Mouse (Mus musculus) G1E (cell line): ENCODE data around the gene Igfbp1. TPM values are rescaled to one million over a fixed set of nuclear protein-coding genes. Genes with fewer than 3 reads are reported as not detected.

ENCODE experiments used
- ATAC-seq: 2 replicates; pipeline ENCODE4 v1.8.0; 2016; ENCODE audit warnings: mild to moderate bottlenecking; ENCODE audit not compliant: insufficient number of reproducible peaks, poor library complexity, low FRiP score, severe bottlenecking; ENCODE audit errors: extremely low read depth
- DNase-seq: peaks from one replicate; pipeline ENCODE4 v3.0.0; 2012; ENCODE audit warnings: low spot score
- H3K27me3 ChIP-seq: 2 replicates; pipeline ENCODE4 v1.6.1; 2012; ENCODE audit warnings: mild to moderate bottlenecking, low read length, inconsistent platforms; ENCODE audit not compliant: insufficient read depth
- H3K36me3 ChIP-seq: replicated peaks from 2 replicates; pipeline ENCODE3; 2012; ENCODE audit warnings: mild to moderate bottlenecking, inconsistent platforms
- H3K4me1 ChIP-seq: 2 replicates; pipeline ENCODE4 v1.6.1; 2012; ENCODE audit warnings: low read depth, low read length, inconsistent platforms, mixed read lengths; ENCODE audit not compliant: insufficient read depth
- H3K4me3 ChIP-seq: 2 replicates; pipeline ENCODE4 v1.5.1; 2012; ENCODE audit warnings: low read depth, mild to moderate bottlenecking, inconsistent platforms, low read length, moderate library complexity, mixed read lengths
- H3K9me3 ChIP-seq: replicated peaks from 2 replicates; pipeline ENCODE4 v1.6.1; 2012; ENCODE audit warnings: inconsistent platforms
- CTCF ChIP-seq: IDR thresholded peaks from 2 replicates; pipeline ENCODE4 v1.5.1; 2012; ENCODE audit warnings: low read depth, low read length, inconsistent platforms, mixed read lengths
- GATA1 ChIP-seq: IDR thresholded peaks from 2 replicates; pipeline ENCODE4 v1.6.1; 2012; ENCODE audit warnings: borderline replicate concordance, low read length, inconsistent platforms, mixed read lengths
- GATA2 ChIP-seq: IDR thresholded peaks from 2 replicates; pipeline ENCODE4 v1.6.1; 2012; ENCODE audit warnings: low read depth, low read length, inconsistent platforms, borderline replicate concordance
- POLR2AphosphoS5 ChIP-seq: IDR thresholded peaks from 2 replicates; pipeline ENCODE4 v1.6.1; 2012; ENCODE audit warnings: low read depth, low read length, inconsistent platforms; ENCODE audit not compliant: insufficient replicate concordance
- TAL1 ChIP-seq: conservative IDR thresholded peaks from 2 replicates; pipeline ENCODE4 v1.6.1; 2012; ENCODE audit warnings: low read depth, low read length, inconsistent platforms, mixed read lengths
- polyA plus RNA-seq: library from polyadenylated mRNA; stranded (reverse); fragments of >175 nt; gene quantifications from 2 replicates; pipeline ENCODE4 v1.2.3, GENCODE M21; 2012
- total RNA-seq, 2 experiments: library from RNA; stranded (forward) in 1 of 2; stranded (reverse) in 1 of 2; fragments of 200-1000 nt in 1 of 2; fragments of >200 nt in 1 of 2; fragmentation: Nextera tagmentation in 1 of 2; gene quantifications; 2 replicates each; pipeline ENCODE4 v1.2.3; 2014 to 2017

The Igfbp1 gene
- total and polyA plus RNA-seq, 3 experiments: 0.27 TPM; not detected in 2

DNA sequence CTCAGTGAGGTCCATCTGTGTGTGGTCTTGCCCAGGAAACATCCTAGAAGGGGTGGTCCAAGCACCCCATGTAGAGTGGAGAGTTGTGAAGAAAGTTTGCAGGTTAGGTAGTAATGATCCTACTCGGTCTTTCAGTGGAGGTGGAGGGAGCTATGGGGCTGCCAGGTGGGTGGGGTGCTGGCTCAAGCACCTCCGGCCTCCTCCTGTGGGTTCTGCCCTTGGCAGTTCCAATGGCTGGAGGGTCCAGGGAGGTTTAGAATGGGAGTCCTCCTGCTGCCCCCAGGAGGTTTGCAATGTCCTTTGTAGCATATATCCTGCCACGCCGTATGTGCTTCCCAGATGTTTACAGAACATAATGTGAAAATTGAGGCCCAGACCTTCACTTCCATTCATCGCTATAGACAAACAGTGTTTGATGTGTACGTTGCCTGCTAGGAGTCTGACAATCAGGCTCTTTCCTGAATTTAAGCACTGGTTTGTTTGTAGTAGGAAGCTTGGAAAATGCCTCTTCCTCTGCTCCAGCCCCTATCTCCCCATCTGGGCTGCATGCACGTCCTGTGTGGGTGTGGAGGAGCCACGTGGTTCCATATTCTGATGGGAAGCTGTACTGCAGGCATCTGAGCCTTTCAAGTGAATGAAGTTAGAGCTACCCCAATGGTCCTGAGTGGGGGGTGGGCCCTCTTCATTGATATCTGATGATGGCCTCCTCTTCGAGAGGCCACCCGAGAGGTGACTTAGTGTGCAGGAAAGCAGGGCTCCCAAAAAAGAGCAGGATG, 1.1 kb downstream of the Igfbp1 start:
- no peak overlapping the region for H3K4me3 ChIP-seq
- ATAC-seq (no peak), DNase-seq (no peak)
- no peaks in the 10 kb centered on the region for H3K36me3 ChIP-seq
- 0 out of 2 replicates have a peak, but pooled peaks cover 2% of the 10 kb centered on the region for H3K27me3 ChIP-seq
- peaks cover 32% of the 10 kb centered on the region for H3K9me3 ChIP-seq
- H3K4me1 ChIP-seq: no peaks in the 10 kb centered on the region
- TF ChIP-seq POLR2AphosphoS5 (no peak), GATA2 (no peak), CTCF (no peak), TAL1 (no peak), GATA1 (no peak)

DNA sequence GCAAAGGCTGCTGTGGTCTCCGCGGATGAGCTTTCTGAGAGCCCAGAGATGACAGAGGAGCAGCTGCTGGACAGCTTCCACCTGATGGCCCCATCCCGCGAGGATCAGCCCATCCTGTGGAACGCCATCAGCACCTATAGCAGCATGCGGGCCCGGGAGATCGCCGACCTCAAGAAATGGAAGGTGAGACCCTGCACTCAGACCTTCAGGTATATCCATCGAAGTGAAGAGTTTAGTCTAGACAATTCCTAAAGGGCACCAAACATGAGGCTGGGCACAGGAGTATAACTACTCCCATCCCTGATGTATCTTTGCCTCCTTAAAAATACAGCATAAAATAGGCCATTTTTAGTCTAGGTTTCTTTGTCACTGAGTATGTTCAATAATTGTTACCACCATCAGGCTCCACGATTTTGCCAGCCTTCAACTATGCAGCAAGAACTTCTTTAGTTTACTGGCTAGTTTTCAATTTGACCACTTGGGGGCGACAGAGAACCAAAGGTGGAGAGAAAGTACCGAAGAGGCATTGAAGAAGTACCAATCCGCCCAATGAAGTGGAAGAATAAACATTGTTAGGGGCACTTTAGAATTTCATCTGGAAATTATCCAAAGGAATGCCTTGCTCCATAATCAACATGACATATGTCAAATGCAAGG, 2.3 kb downstream of the Igfbp1 start:
- 0 out of 2 replicates have a peak, but pooled peaks cover 2% of the 10 kb centered on the region for H3K27me3 ChIP-seq
- no peaks in the 10 kb centered on the region for H3K36me3 ChIP-seq
- no peaks in the 10 kb centered on the region for H3K4me1 ChIP-seq
- TF ChIP-seq GATA2 (no peak), TAL1 (no peak), POLR2AphosphoS5 (no peak), CTCF (no peak; the same call in 1 of the 2 replicates), GATA1 (no peak)
- H3K9me3 ChIP-seq: peaks cover 28% of the 10 kb centered on the region
- DNase-seq (no peak), ATAC-seq (no peak)
- H3K4me3 ChIP-seq: no peak overlapping the region

DNA sequence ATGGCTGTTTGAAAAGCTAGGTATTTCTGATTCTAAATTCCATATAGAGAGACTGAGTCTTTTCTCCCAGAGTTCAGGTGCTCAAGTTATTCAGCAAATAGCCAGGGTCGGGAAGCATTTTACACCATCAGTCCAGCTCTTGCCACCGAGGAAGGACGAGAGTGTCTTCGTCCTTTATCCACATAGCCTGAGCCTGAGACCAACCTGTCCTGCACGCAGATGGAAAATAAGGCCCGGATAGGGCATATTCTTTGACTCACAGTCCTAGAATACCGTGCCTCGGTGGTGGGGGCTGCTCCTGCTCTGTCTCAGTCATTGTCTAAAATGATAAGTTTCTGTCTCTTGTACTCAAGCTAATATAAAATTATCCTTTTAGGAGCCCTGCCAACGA, 2.8 kb downstream of the Igfbp1 start:
- DNase-seq (no peak), ATAC-seq (no peak)
- no peaks in the 10 kb centered on the region for H3K4me1 ChIP-seq
- 0 out of 2 replicates have a peak, but pooled peaks cover 2% of the 10 kb centered on the region for H3K27me3 ChIP-seq
- peaks cover 27% of the 10 kb centered on the region for H3K9me3 ChIP-seq
- no peak for TF ChIP-seq CTCF
- no peak for TF ChIP-seq TAL1
- no peak for TF ChIP-seq GATA1
- no peak for TF ChIP-seq GATA2
- TF ChIP-seq POLR2AphosphoS5: no peak
- no peaks in the 10 kb centered on the region for H3K36me3 ChIP-seq
- no peak overlapping the region for H3K4me3 ChIP-seq

DNA sequence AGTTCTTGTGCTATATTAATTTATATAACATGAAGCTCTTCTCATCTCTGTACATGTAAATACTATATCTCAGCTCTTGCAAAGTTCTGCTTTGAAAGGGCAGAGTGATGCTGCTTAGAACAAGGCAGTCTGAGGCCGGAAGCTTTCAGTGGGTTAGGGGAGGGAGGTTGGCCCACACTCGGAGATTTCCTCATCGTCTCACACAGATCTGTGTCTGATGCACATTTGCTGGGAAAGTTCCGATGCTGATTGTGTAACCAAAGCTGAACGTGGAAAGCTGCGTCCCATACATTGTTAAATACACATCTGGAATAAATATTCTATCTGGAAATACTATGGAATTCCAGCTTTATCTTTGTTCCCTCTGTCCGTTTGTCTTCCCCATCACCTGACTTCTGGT, 4.6 kb downstream of the Igfbp1 start:
- Histone ChIP-seq H3K4me3 (no peak overlapping the region), H3K27me3 (0 out of 2 replicates have a peak, but pooled peaks cover 2% of the 10 kb centered on the region), H3K9me3 (peaks cover 25% of the 10 kb centered on the region), H3K4me1 (no peaks in the 10 kb centered on the region), H3K36me3 (no peaks in the 10 kb centered on the region)
- no peak for DNase-seq
- ATAC-seq: no peak
- TF ChIP-seq GATA1 (no peak), POLR2AphosphoS5 (no peak), CTCF (no peak), TAL1 (no peak), GATA2 (no peak)

DNA sequence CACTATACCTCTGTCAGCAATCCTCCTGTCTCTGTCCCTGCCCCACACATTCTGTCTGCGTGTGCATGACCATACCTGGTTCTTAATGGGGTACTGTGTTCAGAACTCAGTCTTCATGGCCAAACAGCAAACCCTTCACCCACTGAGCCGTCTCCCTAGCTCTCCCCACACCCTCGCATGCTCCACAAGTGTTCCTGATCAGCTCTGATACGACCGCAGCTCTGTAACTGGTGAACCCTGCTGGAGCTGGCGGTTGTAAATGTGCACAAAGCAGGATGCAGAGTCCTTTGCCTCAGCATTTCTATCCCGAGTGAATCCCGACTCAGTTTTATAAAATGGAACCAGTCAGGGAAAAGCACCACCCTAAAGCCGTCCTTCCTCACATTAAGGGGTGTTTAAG, 6.3 kb downstream of the Igfbp1 start:
- Histone ChIP-seq H3K4me1 (no peaks in the 10 kb centered on the region), H3K9me3 (peaks cover 21% of the 10 kb centered on the region), H3K27me3 (0 out of 2 replicates have a peak, but pooled peaks cover 2% of the 10 kb centered on the region), H3K4me3 (no peak overlapping the region), H3K36me3 (no peaks in the 10 kb centered on the region)
- TF ChIP-seq GATA1 (no peak), TAL1 (no peak), GATA2 (no peak), CTCF (no peak)
- no peak for ATAC-seq
- DNase-seq: no peak

DNA sequence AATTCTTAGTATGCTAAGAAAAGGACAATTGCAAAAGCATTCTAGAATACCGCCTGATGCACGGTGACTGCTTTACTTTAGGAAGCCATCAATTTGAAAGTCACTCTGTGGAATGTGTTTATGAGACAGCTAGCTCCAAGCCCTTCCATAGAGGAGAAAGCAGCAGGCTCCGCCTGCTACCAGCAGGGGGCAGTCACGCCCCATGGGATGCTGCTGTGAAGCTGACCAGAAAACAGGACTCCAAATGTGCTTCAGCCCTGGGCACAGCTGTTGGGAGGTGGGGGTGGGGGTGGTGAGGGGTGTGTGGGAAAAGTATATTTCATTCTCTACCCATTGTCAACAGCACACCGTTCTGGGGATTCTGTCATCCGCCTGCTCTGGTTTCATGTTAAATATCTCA, 12.8 kb downstream of the Igfbp1 start:
- H3K4me1 ChIP-seq: no peaks in the 10 kb centered on the region
- no peaks in the 10 kb centered on the region for H3K27me3 ChIP-seq
- no peak for ATAC-seq
- no peaks in the 10 kb centered on the region for H3K36me3 ChIP-seq
- no peak for TF ChIP-seq TAL1
- 0 out of 2 replicates have a peak, but pooled peaks have one; percentile 17 for TF ChIP-seq CTCF
- peaks cover 25% of the 10 kb centered on the region for H3K9me3 ChIP-seq
- H3K4me3 ChIP-seq: no peak overlapping the region
- no peak for DNase-seq
